Comparison of ENCODE assay signal across 9 mouse cellular contexts in genomic region chr11:97536083-97536747, GRCm38 (mm10). TPM values are rescaled to one million over a fixed set of nuclear protein-coding genes. Genes with fewer than 3 reads are reported as not detected.
DNase-seq lines count a peak whose midpoint lies in the region; ATAC-seq and TF ChIP-seq lines count a peak whose summit lies in the region.
"Had no signal": no experiment of that assay in that cellular context is flagged by ENCODE, and none has a peak within 500 bp of the region (broad histone marks: within the 10 kb centered on the region; RNA-seq: fewer than 3 reads in every experiment).

No protein-coding gene starts in this region.

- WGBS in heart, embryonic 12.5 days = 10% methylated on average over 35 of the region's 35 CpGs
- 24% methylated on average over 35 of the region's 35 CpGs for WGBS in forebrain, embryonic 12.5 days
- 12% methylated on average over 35 of the region's 35 CpGs for WGBS in limb, embryonic 15.5 days

- H3K27me3 ChIP-seq in heart, embryonic 12.5 days (replicated peaks) = peaks cover 95% of the 10 kb centered on the region
- peaks cover 70% of the 10 kb centered on the region for H3K27me3 ChIP-seq in forebrain, embryonic 12.5 days
- H3K27me3 ChIP-seq in limb, embryonic 15.5 days = peaks cover 83% of the 10 kb centered on the region

- peak overlapping the region; percentile 69; the same call in 1 of the 2 replicates for H3K9ac ChIP-seq in heart, embryonic 12.5 days
- no peak overlapping the region for H3K9ac ChIP-seq in ES-E14 (ENCODE audit: insufficient read depth, low read depth, low read length, poor library complexity, severe bottlenecking)
- H3K9ac ChIP-seq in forebrain, embryonic 12.5 days = 0 out of 2 replicates have a peak overlapping the region, but pooled peaks have one; percentile 30
- peak overlapping the region; percentile 14; the same call in 1 of the 2 replicates for H3K9ac ChIP-seq in limb, embryonic 15.5 days

- no peak overlapping the region for H3K27ac ChIP-seq in heart, embryonic 12.5 days (ENCODE audit: poor library complexity, severe bottlenecking)
- H3K27ac ChIP-seq in ES-E14 (ENCODE audit: insufficient read depth, low read depth, low read length, poor library complexity, severe bottlenecking) = no peak overlapping the region
- no peak overlapping the region for H3K27ac ChIP-seq in forebrain, embryonic 12.5 days
- no peak overlapping the region for H3K27ac ChIP-seq in limb, embryonic 15.5 days

- H3K4me3 ChIP-seq in heart, embryonic 12.5 days = peak overlapping the region; percentile 52
- peak overlapping the region; percentile 56 to 58; a peak in 3 of 4 replicates for H3K4me3 ChIP-seq in ES-E14 (ENCODE audit: insufficient read depth in 1 of 2, low read depth in 1 of 2, low read length in 2 of 2, poor library complexity in 1 of 2, severe bottlenecking in 1 of 2)
- peak overlapping the region; percentile 33 for H3K4me3 ChIP-seq in forebrain, embryonic 12.5 days (replicated peaks)
- H3K4me3 ChIP-seq in limb, embryonic 15.5 days = peak overlapping the region; percentile 40

- peaks cover 50% of the 10 kb centered on the region for H3K4me1 ChIP-seq in heart, embryonic 12.5 days (replicated peaks)
- H3K4me1 ChIP-seq in ES-E14 (ENCODE audit: control insufficient read depth in 2 of 2, insufficient read depth in 2 of 2, low read length in 2 of 2, poor library complexity in 1 of 2) = peaks cover 4 to 25% of the 10 kb centered on the region in 2 experiments
- peaks cover 77% of the 10 kb centered on the region for H3K4me1 ChIP-seq in forebrain, embryonic 12.5 days
- peaks cover 55% of the 10 kb centered on the region for H3K4me1 ChIP-seq in limb, embryonic 15.5 days

- H3K9me3 ChIP-seq in heart, embryonic 12.5 days (replicated peaks) = no peaks in the 10 kb centered on the region
- H3K9me3 ChIP-seq in ES-E14 (ENCODE audit: control insufficient read depth, insufficient read depth, low read depth, low read length) = no peaks in the 10 kb centered on the region
- H3K9me3 ChIP-seq in forebrain, embryonic 12.5 days = no peaks in the 10 kb centered on the region
- no peaks in the 10 kb centered on the region for H3K9me3 ChIP-seq in limb, embryonic 15.5 days

- DNase-seq in heart, postnatal 25 days (ENCODE audit: low spot score) = no peak
- no peak for DNase-seq in ES-E14 (ENCODE audit: low read depth, low spot score)
- DNase-seq in adrenal gland, adult 18-20 months (ENCODE audit: low spot score in 2 of 2) = no peak
- DNase-seq in adrenal gland, postnatal 4 days (ENCODE audit: low spot score in 2 of 2) = no peak
- no peak for DNase-seq in urinary bladder, adult 2 months (ENCODE audit: low spot score)
- DNase-seq: kidney, adult 9 months had no signal

- intact Hi-C loops in heart, postnatal 25 days (cut with DNase I) = no loop called here

- in situ Hi-C loops in ES-E14 (cut with MboI; ENCODE audit: low sequenced_read_pairs in 2 of 2, unreplicated experiment in 2 of 2) = no loop called here

- no peaks in the 10 kb centered on the region for H3K36me3 ChIP-seq in heart, embryonic 12.5 days
- H3K36me3 ChIP-seq in ES-E14 (ENCODE audit: control insufficient read depth, insufficient read depth, low read length, poor library complexity, severe bottlenecking) = no peaks in the 10 kb centered on the region; the same call in 1 of the 2 replicates
- no peaks in the 10 kb centered on the region for H3K36me3 ChIP-seq in forebrain, embryonic 12.5 days (replicated peaks)
- no peaks in the 10 kb centered on the region for H3K36me3 ChIP-seq in limb, embryonic 15.5 days

- H3K4me2 ChIP-seq in heart, embryonic 12.5 days = peak overlapping the region; percentile 90
- peak overlapping the region; percentile 61 for H3K4me2 ChIP-seq in forebrain, embryonic 12.5 days
- peak overlapping the region; percentile 80 for H3K4me2 ChIP-seq in limb, embryonic 15.5 days

- no peak for ATAC-seq in heart, embryonic 12.5 days (ENCODE audit: insufficient number of reproducible peaks, low FRiP score)
- ATAC-seq in forebrain, embryonic 12.5 days (ENCODE audit: low FRiP score) = no peak
- no peak for ATAC-seq in limb, embryonic 15.5 days (ENCODE audit: insufficient number of reproducible peaks, low FRiP score, low TSS enrichment, low read depth)

TF ChIP-seq in ES-E14, 5 proteins besides CTCF, POLR2A, EP300 and RAD21:
- TF ChIP-seq CHD2 (IDR thresholded peaks at IDR 0.05; ENCODE audit: low read depth, low read length) = no peak
- no peak for TF ChIP-seq ZC3H11A (IDR thresholded peaks at IDR 0.05; ENCODE audit: borderline replicate concordance, low read depth, low read length)
- TF ChIP-seq HCFC1 (IDR thresholded peaks at IDR 0.05; ENCODE audit: borderline replicate concordance, insufficient read depth, low read length) = no peak
- TF ChIP-seq ZNF384 (IDR thresholded peaks at IDR 0.05; ENCODE audit: low read depth, low read length) = no peak
- no peak for TF ChIP-seq MAFK (IDR thresholded peaks at IDR 0.05; ENCODE audit: insufficient read depth, low read depth, low read length)

RNA-seq across cellular contexts. Expression of gene 4933428G20Rik, which starts 36.1 kb away (rescaled TPM):
- polyA plus RNA-seq in heart, embryonic 12.5 days (2016; fragmentation: Nextera tagmentation; extraction: Ambion mirVana) = 0.90 and 1.00 TPM in 2 replicates
- not detected for total RNA-seq in heart, postnatal 25 days (2021)
- 0.36 and 0.63 TPM in 2 replicates for total RNA-seq in ES-E14 (2012; rRNA removed)
- 0.50 and 0.79 TPM in 2 replicates for polyA plus RNA-seq in forebrain, embryonic 12.5 days (2016; fragmentation: Nextera tagmentation; extraction: Ambion mirVana)
- 0.93 and 1.1 TPM in 2 replicates for polyA plus RNA-seq in limb, embryonic 15.5 days (2015; fragmentation: Nextera tagmentation; extraction: Ambion mirVana)
- under 1 TPM; 0.19 to 0.20 TPM for total RNA-seq in adrenal gland, adult 18-20 months (2021)
- under 1 TPM; 0.37 to 0.48 TPM for total RNA-seq in adrenal gland, postnatal 4 days (2021)
- polyA plus RNA-seq in urinary bladder, adult 2 months (2012; rRNA removed) = not detected in 2 replicates

RNA-seq across cellular contexts. Expression of gene Srcin1, which starts 39.8 kb away (rescaled TPM):
- polyA plus RNA-seq in heart, embryonic 12.5 days (2016; fragmentation: Nextera tagmentation; extraction: Ambion mirVana) = 0.09 TPM in 1 of 2 replicates, not detected in the other
- total RNA-seq in heart, postnatal 25 days (2021) = under 1 TPM; 0.20 to 0.47 TPM
- 2.4 and 4.1 TPM in 2 replicates for total RNA-seq in ES-E14 (2012; rRNA removed)
- polyA plus RNA-seq in forebrain, embryonic 12.5 days (2016; fragmentation: Nextera tagmentation; extraction: Ambion mirVana) = 5.2 and 5.7 TPM in 2 replicates
- 0.89 and 0.92 TPM in 2 replicates for polyA plus RNA-seq in limb, embryonic 15.5 days (2015; fragmentation: Nextera tagmentation; extraction: Ambion mirVana)
- 10 to 100 TPM; 11.4 to 12.3 TPM for total RNA-seq in adrenal gland, adult 18-20 months (2021)
- total RNA-seq in adrenal gland, postnatal 4 days (2021) = 10 to 100 TPM; 12.0 to 14.3 TPM
- 1.4 and 1.6 TPM in 2 replicates for polyA plus RNA-seq in urinary bladder, adult 2 months (2012; rRNA removed)
